Mouse (Mus musculus): ENCODE measurements around the gene Mettl24. TPM values are rescaled to one million over a fixed set of nuclear protein-coding genes. Genes with fewer than 3 reads are reported as not detected.
A peak's percentile ranks its signal among the peaks of the same experiment; 100 is the strongest.

Mettl24 gene
- 2.4 and 2.9 TPM in 2 replicates for polyA plus RNA-seq (2015; fragmentation: Nextera tagmentation; extraction: Ambion mirVana)

DNA sequence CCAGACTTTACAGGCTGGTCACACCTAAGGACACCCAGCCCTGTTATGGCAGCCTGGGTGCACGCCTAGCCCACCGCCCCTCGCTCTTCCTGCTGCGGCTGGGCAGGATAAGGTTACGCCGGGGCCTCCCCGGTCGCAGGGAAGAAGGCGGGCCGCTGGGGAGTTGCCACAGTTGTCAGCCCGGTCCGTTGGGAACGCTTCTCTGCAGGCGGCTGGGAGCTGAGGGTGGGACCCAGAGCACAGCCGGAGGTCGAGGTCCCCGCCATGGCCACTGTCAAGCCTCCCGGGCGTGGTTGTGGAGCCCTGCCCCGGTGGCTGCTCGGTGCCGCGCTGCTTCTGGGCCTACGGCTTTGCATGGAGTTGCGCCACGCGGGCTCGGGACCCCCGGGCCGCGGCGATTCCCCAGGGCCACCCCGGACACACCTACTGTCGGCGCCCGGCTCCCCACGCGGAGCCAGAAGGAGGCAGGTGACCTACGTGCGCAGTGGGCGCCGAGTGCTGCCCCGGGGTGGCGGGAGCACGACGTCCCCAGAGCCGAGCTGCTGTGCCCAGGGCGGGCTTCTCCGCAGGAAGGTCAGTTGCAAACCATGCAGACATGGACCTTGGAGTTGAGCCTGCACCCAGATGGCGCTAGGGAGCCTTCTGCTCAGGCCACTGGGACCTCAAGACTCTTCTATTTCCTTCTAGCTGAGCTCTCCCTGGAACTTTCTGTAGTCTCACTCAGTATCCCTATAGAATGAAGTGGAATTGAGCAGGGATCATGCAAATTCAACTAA is at the start of gene Mettl24:
TSS of gene Mettl24 (plus strand) at position 191 of the 776 bp plus-strand sequence.
- Histone ChIP-seq H3K4me1 (peaks cover 13% of the 10 kb centered on the region), H3K4me3 (replicated peaks) (peak within 1 kb of the TSS; percentile 58), H3K27ac (0 out of 2 replicates have a peak within 1 kb of the TSS, but pooled peaks have one; percentile 2), H3K27me3 (0 out of 2 replicates have a peak, but pooled peaks cover 2% of the 10 kb centered on the region), H3K4me2 (peak within 1 kb of the TSS; percentile 93), H3K9ac (peak within 1 kb of the TSS; percentile 64), H3K36me3 (no peaks in the 10 kb centered on the region), H3K9me3 (replicated peaks) (no peaks in the 10 kb centered on the region)
- WGBS: 0% methylated on average over 50 of the region's 50 CpGs
- peak; percentile 97 for ATAC-seq (replicated peaks; ENCODE audit: low FRiP score)

GRCm38 (mm10) chr10:40637331-40637730 is 45.8 kb upstream of the Mettl24 start:
- no peaks in the 10 kb centered on the region for H3K27me3 ChIP-seq
- H3K4me1 ChIP-seq: peaks cover 29% of the 10 kb centered on the region
- H3K9me3 ChIP-seq (replicated peaks): no peaks in the 10 kb centered on the region
- peak overlapping the region; percentile 52; the same call in 1 of the 2 replicates for H3K27ac ChIP-seq
- WGBS: 35% methylated on average over 10 of the region's 10 CpGs
- no peak overlapping the region for H3K4me2 ChIP-seq
- no peaks in the 10 kb centered on the region for H3K36me3 ChIP-seq
- no peak overlapping the region for H3K4me3 ChIP-seq (replicated peaks)
- no peak overlapping the region for H3K9ac ChIP-seq
- ATAC-seq (replicated peaks; ENCODE audit: low FRiP score): no peak

DNA sequence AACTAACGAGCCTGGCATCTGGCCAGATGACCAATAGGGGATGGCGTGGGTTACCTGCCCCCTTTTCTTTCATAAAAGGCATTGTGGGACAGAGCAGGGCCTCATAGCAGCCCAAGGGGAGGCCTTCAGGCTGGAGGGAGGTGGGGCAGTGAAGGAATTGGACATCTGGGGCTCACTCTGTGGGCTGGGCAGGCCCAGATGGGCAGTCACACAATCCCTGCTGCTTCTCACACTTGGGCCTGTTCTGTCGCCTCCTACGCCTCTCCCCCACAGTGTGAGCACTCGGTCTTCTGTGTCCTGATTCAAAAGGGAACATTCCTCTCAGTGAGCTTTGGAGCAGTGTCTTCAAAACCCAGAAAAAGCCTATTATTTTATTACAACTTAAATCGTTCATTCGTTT is 44.8 kb upstream of the Mettl24 start:
- Histone ChIP-seq H3K27me3 (no peaks in the 10 kb centered on the region), H3K4me2 (0 out of 2 replicates have a peak overlapping the region, but pooled peaks have one; percentile 5), H3K9ac (0 out of 2 replicates have a peak overlapping the region, but pooled peaks have one; percentile 5), H3K9me3 (replicated peaks) (no peaks in the 10 kb centered on the region), H3K27ac (peak overlapping the region; percentile 91), H3K4me3 (replicated peaks) (no peak overlapping the region), H3K4me1 (peaks cover 29% of the 10 kb centered on the region), H3K36me3 (no peaks in the 10 kb centered on the region)
- WGBS: 27% methylated on average over 7 of the region's 7 CpGs
- peak; percentile 74 for ATAC-seq (replicated peaks; ENCODE audit: low FRiP score)

DNA sequence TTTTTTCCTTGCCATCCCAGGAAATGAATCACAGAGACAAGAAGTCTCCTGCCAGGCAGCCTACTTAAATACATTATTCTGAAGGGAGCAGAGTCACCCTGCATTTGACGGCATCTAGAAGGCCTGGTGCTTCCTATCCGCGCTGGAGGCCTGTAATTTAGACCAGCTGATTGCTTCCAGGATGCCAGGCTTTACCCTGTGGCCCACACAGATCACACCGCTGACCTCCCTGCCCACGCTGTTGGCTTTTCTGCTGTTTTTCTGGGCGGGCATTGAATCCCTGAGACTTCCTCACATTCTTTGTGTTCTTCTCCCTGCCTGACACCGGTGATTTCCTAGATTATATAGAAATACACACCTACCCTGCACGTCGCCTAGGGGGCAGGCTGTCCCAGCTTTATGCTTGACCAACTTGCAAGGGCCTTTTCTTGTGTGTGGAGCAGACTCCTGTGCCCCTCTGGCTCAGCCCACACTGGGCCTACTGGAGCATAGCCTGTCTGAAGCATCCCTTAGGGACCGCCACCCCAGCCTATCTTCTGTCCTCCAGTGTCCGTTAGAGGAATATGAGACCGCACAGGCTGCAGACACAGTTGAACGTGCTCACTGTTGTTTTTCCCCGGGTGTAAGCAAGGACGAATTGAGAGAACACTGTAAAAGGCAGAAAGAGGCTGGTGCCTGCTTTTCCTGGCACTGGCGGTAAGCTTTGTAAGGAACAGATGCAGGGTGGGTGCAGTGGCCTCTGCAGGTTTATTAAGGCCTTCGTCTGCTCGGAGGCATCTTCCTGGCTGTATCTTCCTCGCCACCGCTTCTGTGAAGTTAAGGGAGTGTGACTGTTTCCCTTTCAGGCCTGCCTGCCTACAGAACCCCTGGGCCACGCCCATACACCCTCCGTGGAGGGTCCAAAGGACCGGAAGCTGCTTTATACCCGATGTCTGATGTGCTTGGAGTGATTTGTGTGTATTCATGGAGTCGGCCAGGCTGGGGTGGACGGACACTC is 44.0 kb upstream of the Mettl24 start:
- Histone ChIP-seq H3K36me3 (no peaks in the 10 kb centered on the region), H3K4me1 (peaks cover 29% of the 10 kb centered on the region), H3K9me3 (replicated peaks) (no peaks in the 10 kb centered on the region), H3K4me3 (replicated peaks) (no peak overlapping the region), H3K9ac (no peak overlapping the region), H3K4me2 (peak overlapping the region; percentile 41), H3K27me3 (no peaks in the 10 kb centered on the region), H3K27ac (peak overlapping the region; percentile 91)
- 29% methylated on average over 26 of the region's 26 CpGs for WGBS
- peak; percentile 93 for ATAC-seq (replicated peaks; ENCODE audit: low FRiP score)

GRCm38 (mm10) chr10:40640406-40640805 is 42.7 kb upstream of the Mettl24 start:
- H3K27ac ChIP-seq: peak overlapping the region; percentile 91
- H3K27me3 ChIP-seq: no peaks in the 10 kb centered on the region
- WGBS: 94% methylated on average over 4 of the region's 4 CpGs
- no peak overlapping the region for H3K4me3 ChIP-seq (replicated peaks)
- no peaks in the 10 kb centered on the region for H3K36me3 ChIP-seq
- no peak overlapping the region for H3K9ac ChIP-seq
- peaks cover 29% of the 10 kb centered on the region for H3K4me1 ChIP-seq
- no peak overlapping the region for H3K4me2 ChIP-seq
- H3K9me3 ChIP-seq (replicated peaks): no peaks in the 10 kb centered on the region
- no peak for ATAC-seq (replicated peaks; ENCODE audit: low FRiP score)

DNA sequence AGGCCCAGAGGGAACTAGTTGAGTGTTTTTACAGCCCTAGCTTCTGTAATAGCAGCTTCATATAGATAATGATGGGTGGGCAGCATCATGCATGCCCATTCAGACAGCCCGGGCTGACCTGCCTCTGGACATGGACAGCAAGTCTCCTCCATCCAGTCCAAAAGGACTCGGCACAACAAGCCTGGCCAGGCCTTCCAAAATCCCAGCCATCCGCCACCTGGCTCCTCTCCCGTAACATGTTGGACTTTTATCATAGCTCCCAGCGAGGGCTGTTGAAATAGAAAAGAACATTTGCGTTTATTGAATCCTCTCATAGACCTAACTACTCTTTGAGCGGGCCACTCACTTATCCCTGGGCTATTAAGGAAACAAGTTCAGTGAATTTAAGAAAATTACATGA is 41.2 kb upstream of the Mettl24 start:
- 84% methylated on average over 7 of the region's 7 CpGs for WGBS
- no peak overlapping the region for H3K4me2 ChIP-seq
- H3K9me3 ChIP-seq (replicated peaks): no peaks in the 10 kb centered on the region
- peaks cover 28% of the 10 kb centered on the region for H3K4me1 ChIP-seq
- H3K27ac ChIP-seq: no peak overlapping the region
- no peaks in the 10 kb centered on the region for H3K27me3 ChIP-seq
- H3K36me3 ChIP-seq: no peaks in the 10 kb centered on the region
- no peak overlapping the region for H3K4me3 ChIP-seq (replicated peaks)
- no peak overlapping the region for H3K9ac ChIP-seq
- no peak for ATAC-seq (replicated peaks; ENCODE audit: low FRiP score)

- H3K4me3 ChIP-seq (replicated peaks): no peak overlapping the region
- H3K27me3 ChIP-seq: no peaks in the 10 kb centered on the region
- ATAC-seq (replicated peaks; ENCODE audit: low FRiP score): no peak
- peaks cover 19% of the 10 kb centered on the region for H3K4me1 ChIP-seq
- no peak overlapping the region for H3K27ac ChIP-seq
- H3K9ac ChIP-seq: no peak overlapping the region
- H3K4me2 ChIP-seq: no peak overlapping the region
- no peaks in the 10 kb centered on the region for H3K36me3 ChIP-seq
- no peaks in the 10 kb centered on the region for H3K9me3 ChIP-seq (replicated peaks)
- 89% methylated on average over 5 of the region's 5 CpGs for WGBS
These were observed 40.0 kb upstream of the Mettl24 start for GRCm38 (mm10) chr10:40643126-40643525.

- ATAC-seq (replicated peaks; ENCODE audit: low FRiP score): no peak
- no peak overlapping the region for H3K4me3 ChIP-seq (replicated peaks)
- H3K27ac ChIP-seq: no peak overlapping the region
- H3K36me3 ChIP-seq: no peaks in the 10 kb centered on the region
- H3K4me1 ChIP-seq: peaks cover 6% of the 10 kb centered on the region
- H3K9ac ChIP-seq: no peak overlapping the region
- no peak overlapping the region for H3K4me2 ChIP-seq
- WGBS: 53% methylated on average over 9 of the region's 9 CpGs
- no peaks in the 10 kb centered on the region for H3K27me3 ChIP-seq
- no peaks in the 10 kb centered on the region for H3K9me3 ChIP-seq (replicated peaks)
These were observed 38.6 kb upstream of the Mettl24 start for GRCm38 (mm10) chr10:40644456-40644855.

DNA sequence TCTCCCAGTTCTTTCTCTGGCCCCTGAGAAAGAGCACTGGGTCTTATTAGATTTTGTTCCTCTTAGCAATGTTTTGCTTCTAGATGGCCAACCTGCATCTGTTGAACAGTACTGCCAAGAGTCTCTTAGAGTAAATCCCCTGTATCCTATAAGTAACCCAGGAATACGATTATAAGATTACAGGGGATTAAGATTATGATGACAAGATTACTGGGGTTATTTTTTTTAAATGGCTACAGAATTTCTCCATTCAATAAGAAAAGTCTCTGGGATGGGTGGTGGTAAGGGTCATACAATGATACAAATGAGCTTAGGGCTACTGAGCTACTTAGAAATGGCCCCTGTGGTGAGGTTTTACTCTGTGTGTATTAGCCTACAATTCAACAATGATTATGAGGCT is 37.7 kb upstream of the Mettl24 start:
- no peak overlapping the region for H3K4me3 ChIP-seq (replicated peaks)
- H3K27me3 ChIP-seq: no peaks in the 10 kb centered on the region
- H3K9me3 ChIP-seq (replicated peaks): no peaks in the 10 kb centered on the region
- H3K27ac ChIP-seq: no peak overlapping the region
- H3K4me1 ChIP-seq: no peaks in the 10 kb centered on the region
- H3K36me3 ChIP-seq: no peaks in the 10 kb centered on the region
- 91% methylated on average over 1 of the region's 1 CpGs for WGBS
- no peak overlapping the region for H3K4me2 ChIP-seq
- H3K9ac ChIP-seq: no peak overlapping the region
- ATAC-seq (replicated peaks; ENCODE audit: low FRiP score): no peak

DNA sequence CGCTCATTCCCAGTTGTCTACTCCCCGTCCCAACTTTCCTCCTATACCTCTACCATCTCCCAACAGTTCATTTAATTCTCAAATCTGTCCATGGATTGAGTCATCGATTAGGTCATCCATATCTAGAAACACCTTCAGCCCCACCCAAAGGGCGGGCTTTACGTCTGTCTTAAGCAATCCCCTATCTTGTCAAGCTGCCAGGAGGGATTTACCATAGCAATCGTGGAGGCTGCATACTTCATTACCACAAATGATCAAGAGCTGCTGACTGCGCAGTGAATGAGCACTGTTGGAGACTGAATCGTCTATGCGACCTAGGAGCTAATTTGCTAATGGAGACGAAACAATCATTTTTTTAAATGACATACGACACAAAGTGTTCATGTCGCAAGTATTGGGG is 34.3 kb upstream of the Mettl24 start:
- no peak overlapping the region for H3K27ac ChIP-seq
- 91% methylated on average over 12 of the region's 12 CpGs for WGBS
- no peak overlapping the region for H3K4me2 ChIP-seq
- H3K4me1 ChIP-seq: no peaks in the 10 kb centered on the region
- no peak for ATAC-seq (replicated peaks; ENCODE audit: low FRiP score)
- H3K9ac ChIP-seq: no peak overlapping the region
- no peaks in the 10 kb centered on the region for H3K36me3 ChIP-seq
- H3K27me3 ChIP-seq: no peaks in the 10 kb centered on the region
- no peaks in the 10 kb centered on the region for H3K9me3 ChIP-seq (replicated peaks)
- H3K4me3 ChIP-seq (replicated peaks): no peak overlapping the region

DNA sequence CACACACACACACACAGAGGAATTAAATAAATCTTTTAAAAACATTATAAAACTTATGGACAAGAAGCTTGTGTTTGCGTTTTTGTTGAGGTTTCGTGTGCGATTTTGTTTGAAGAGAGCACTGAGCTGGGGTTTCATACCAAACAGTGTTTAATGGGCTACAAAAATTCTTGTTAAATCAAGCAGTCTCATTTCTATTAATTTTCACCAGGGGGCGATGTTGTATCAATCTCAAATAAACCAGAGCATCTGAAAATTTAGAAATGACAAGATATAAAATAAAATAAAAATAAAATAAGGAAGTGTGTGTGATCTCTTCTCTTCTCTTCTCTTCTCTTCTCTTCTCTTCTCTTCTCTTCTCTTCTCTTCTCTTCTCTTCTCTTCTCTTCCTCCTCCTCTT is 33.4 kb upstream of the Mettl24 start:
- WGBS: 19% methylated on average over 4 of the region's 4 CpGs
- Histone ChIP-seq H3K9me3 (replicated peaks) (no peaks in the 10 kb centered on the region), H3K4me2 (no peak overlapping the region), H3K27me3 (no peaks in the 10 kb centered on the region), H3K4me3 (replicated peaks) (no peak overlapping the region), H3K36me3 (no peaks in the 10 kb centered on the region), H3K27ac (no peak overlapping the region), H3K9ac (no peak overlapping the region), H3K4me1 (no peaks in the 10 kb centered on the region)
- ATAC-seq (replicated peaks; ENCODE audit: low FRiP score): no peak

DNA sequence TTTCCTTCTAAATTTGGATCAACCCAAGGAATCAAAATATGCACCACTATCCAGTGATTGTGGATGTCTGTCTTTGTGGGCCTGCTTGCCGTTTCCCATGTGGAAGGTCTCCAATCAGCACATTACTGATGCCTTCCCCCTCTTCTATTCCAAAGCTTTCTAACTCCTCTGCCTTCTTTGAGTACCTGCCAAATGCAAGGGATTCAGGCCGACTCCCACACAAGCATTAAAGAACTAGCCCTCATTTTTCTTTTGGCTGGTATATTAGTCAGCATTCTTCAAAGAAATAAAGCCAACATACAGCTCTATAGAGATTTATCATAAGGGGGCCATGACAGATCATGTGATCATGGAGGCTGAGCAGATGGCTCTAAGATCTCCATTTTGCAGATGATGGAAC is 31.4 kb upstream of the Mettl24 start:
- no peak for ATAC-seq (replicated peaks; ENCODE audit: low FRiP score)
- H3K9ac ChIP-seq: no peak overlapping the region

More for the DNA sequence above, 31.4 kb upstream of the Mettl24 start:
- Histone ChIP-seq H3K36me3 (no peaks in the 10 kb centered on the region), H3K4me2 (no peak overlapping the region), H3K27me3 (no peaks in the 10 kb centered on the region), H3K9me3 (replicated peaks) (no peaks in the 10 kb centered on the region), H3K4me3 (replicated peaks) (no peak overlapping the region), H3K4me1 (no peaks in the 10 kb centered on the region), H3K27ac (no peak overlapping the region)
- WGBS: 62% methylated on average over 2 of the region's 2 CpGs
